Comparison of ENCODE assay signal across 11 mouse cellular contexts in genomic region chr4:28143165-28143564, GRCm38 (mm10).
DNase-seq lines count a peak whose midpoint lies in the region; ATAC-seq and TF ChIP-seq lines count a peak whose summit lies in the region.
"Had no signal": no experiment of that assay in that cellular context is flagged by ENCODE, and none has a peak within 500 bp of the region (broad histone marks: within the 10 kb centered on the region; RNA-seq: fewer than 3 reads in every experiment).

No protein-coding gene starts in this region.

- peak overlapping the region; percentile 19; the same call in 1 of the 2 replicates for H3K4me3 ChIP-seq in left cerebral cortex, adult 2 months
- H3K4me3 ChIP-seq in forebrain, embryonic 15.5 days = peak overlapping the region; percentile 9
- peak overlapping the region; percentile 24 for H3K4me3 ChIP-seq in neural tube, embryonic 13.5 days

- no peak overlapping the region for H3K27ac ChIP-seq in left cerebral cortex, adult 2 months
- peak overlapping the region; percentile 51; the same call in 1 of the 2 replicates for H3K27ac ChIP-seq in forebrain, embryonic 15.5 days (replicated peaks)
- peak overlapping the region; percentile 49; the same call in 1 of the 2 replicates for H3K27ac ChIP-seq in neural tube, embryonic 13.5 days (replicated peaks)

- WGBS in forebrain, embryonic 15.5 days = 35% methylated on average over 8 of the region's 8 CpGs
- WGBS in neural tube, embryonic 13.5 days = 36% methylated on average over 8 of the region's 8 CpGs

- peak overlapping the region; percentile 22 for H3K4me2 ChIP-seq in forebrain, embryonic 15.5 days (replicated peaks)
- peak overlapping the region; percentile 40 for H3K4me2 ChIP-seq in neural tube, embryonic 13.5 days
- H3K4me2 ChIP-seq: heart, embryonic 11.5 days; lung, embryonic 14.5 days had no signal

- H3K27me3 ChIP-seq in forebrain, embryonic 15.5 days = no peaks in the 10 kb centered on the region
- no peaks in the 10 kb centered on the region for H3K27me3 ChIP-seq in neural tube, embryonic 13.5 days

- H3K4me1 ChIP-seq in forebrain, embryonic 15.5 days = 0 out of 2 replicates have a peak, but pooled peaks cover 4% of the 10 kb centered on the region
- no peaks in the 10 kb centered on the region for H3K4me1 ChIP-seq in neural tube, embryonic 13.5 days (replicated peaks)

- no peaks in the 10 kb centered on the region for H3K9me3 ChIP-seq in forebrain, embryonic 15.5 days
- no peaks in the 10 kb centered on the region for H3K9me3 ChIP-seq in neural tube, embryonic 13.5 days

- H3K9ac ChIP-seq in forebrain, embryonic 15.5 days (replicated peaks) = no peak overlapping the region
- H3K9ac ChIP-seq in neural tube, embryonic 13.5 days = 0 out of 2 replicates have a peak overlapping the region, but pooled peaks have one; percentile 41
- H3K9ac ChIP-seq: lung, embryonic 14.5 days had no signal

- TF ChIP-seq CTCF in left cerebral cortex, adult 2 months (IDR thresholded peaks at IDR 0.05) = no peak

- peak; percentile 98 for ATAC-seq in forebrain, embryonic 15.5 days (replicated peaks)
- ATAC-seq in neural tube, embryonic 13.5 days (ENCODE audit: low read depth) = peak; percentile 95
- ATAC-seq: intestine, postnatal 0 days had no signal

- no peak for DNase-seq in left cerebral cortex, adult 2 months (ENCODE audit: extremely low spot score in 1 of 2, low spot score in 2 of 2)
- DNase-seq in left cerebral cortex, adult 8-10 months (ENCODE audit: low spot score in 2 of 2) = no peak
- peak; percentile 50 to 60 for DNase-seq in layer of hippocampus, adult 8-10 months (ENCODE audit: low spot score in 2 of 2)
- no peak for DNase-seq in c-Kit-positive CD71-positive TER-119-positive erythroid progenitor cells, embryonic 14.5 days (ENCODE audit: low spot score)
- DNase-seq in urinary bladder, postnatal 36 days (ENCODE audit: low spot score in 2 of 2) = no peak
- no peak for DNase-seq in gastrocnemius, postnatal 14 days
- DNase-seq: lung, embryonic 14.5 days had no signal

- intact Hi-C loops in left cerebral cortex, adult 2 months (cut with DNase I) = no loop called here
- intact Hi-C loops in gastrocnemius, postnatal 14 days (cut with DNase I; ENCODE audit: low total_unique reads) = no loop called here

- no peaks in the 10 kb centered on the region for H3K36me3 ChIP-seq in forebrain, embryonic 15.5 days
- H3K36me3 ChIP-seq in neural tube, embryonic 13.5 days = no peaks in the 10 kb centered on the region

Comparison
In these comparisons a context has a peak if more than half of its experiments do, and no peak if none do; other contexts are left out.
1. DNase-seq: peak in layer of hippocampus, adult 8-10 months (2 of 2); none in left cerebral cortex, adult 2 months (0 of 2), left cerebral cortex, adult 8-10 months (0 of 2), c-Kit-positive CD71-positive TER-119-positive erythroid progenitor cells, embryonic 14.5 days (single experiment), urinary bladder, postnatal 36 days (0 of 2) and gastrocnemius, postnatal 14 days (single experiment).
2. Peak in every context shown above with its lines, with median percentiles within 50 percentile points of each other: H3K4me3 ChIP-seq.